Mouse (Mus musculus) olfactory bulb, adult 2 months (tissue): Measurements from ENCODE around the gene Rnf43. TPM values are rescaled to one million over a fixed set of nuclear protein-coding genes. Genes with fewer than 3 reads are reported as not detected.

Source experiments
- H3K27ac ChIP-seq: fragments of 200-500 bp; 2 replicates; pipeline ENCODE4 v1.5.1; 2012; ENCODE audit warnings: low read depth, low read length; ENCODE audit not compliant: insufficient read depth
- H3K4me1 ChIP-seq: fragments of 200-500 bp; 2 replicates; pipeline ENCODE4 v1.6.1; 2012; ENCODE audit warnings: low read length; ENCODE audit not compliant: control insufficient read depth, insufficient read depth
- H3K4me3 ChIP-seq: fragments of 200-500 bp; 2 replicates; pipeline ENCODE4 v1.5.1; 2012; ENCODE audit warnings: mild to moderate bottlenecking, low read depth, low read length, moderate library complexity; ENCODE audit not compliant: insufficient read depth
- CTCF ChIP-seq: fragments of 200-500 bp; IDR thresholded peaks from 2 replicates; pipeline ENCODE4 v1.5.1; 2012; ENCODE audit warnings: low read depth, mild to moderate bottlenecking, low read length, moderate library complexity; ENCODE audit not compliant: insufficient read depth
- POLR2A ChIP-seq: fragments of 200-500 bp; IDR thresholded peaks from 2 replicates; pipeline ENCODE4 v1.6.1; 2012; ENCODE audit warnings: mild to moderate bottlenecking, low read depth, low read length, moderate library complexity; ENCODE audit not compliant: insufficient read depth
- WGBS: fragments of 180-500 bp; shearing (Covaris S2); methylation state at CpG from one replicate; pipeline ENCODE4 v1.1.7; 2018; 5-methylcytosine and 5-hydroxymethylcytosine counted together
- polyA plus RNA-seq: library from polyadenylated mRNA; stranded (reverse); fragments of >200 nt; gene quantifications from 2 replicates; pipeline ENCODE4 v1.2.4, GENCODE M21; 2012; ENCODE audit warnings: low replicate concordance; ENCODE audit not compliant: missing spikeins, insufficient read depth, insufficient read length

Gene Rnf43
- polyA plus RNA-seq, 1 experiment, result not detected

GRCm38 (mm10) chr11:87682838-87683571 is 20.5 kb downstream of the Rnf43 start:
- Histone ChIP-seq H3K4me3 (no peak overlapping the region), H3K27ac (no peak overlapping the region), H3K4me1 (no peaks in the 10 kb centered on the region)
- TF ChIP-seq POLR2A (no peak), CTCF (no peak)
- 58% methylated on average over 13 of the region's 13 CpGs for WGBS

GRCm38 (mm10) chr11:87686407-87686806 is 23.9 kb downstream of the Rnf43 start:
- WGBS, result 60% methylated on average over 7 of the region's 7 CpGs
- no peak overlapping the region for H3K27ac ChIP-seq
- no peak overlapping the region for H3K4me3 ChIP-seq
- peaks cover 4% of the 10 kb centered on the region for H3K4me1 ChIP-seq
- TF ChIP-seq CTCF, result no peak
- TF ChIP-seq POLR2A, result no peak

GRCm38 (mm10) chr11:87687246-87688225 is 25.0 kb downstream of the Rnf43 start:
- WGBS, result 79% methylated on average over 15 of the region's 15 CpGs
- peaks cover 4% of the 10 kb centered on the region for H3K4me1 ChIP-seq
- no peak overlapping the region for H3K27ac ChIP-seq
- H3K4me3 ChIP-seq, result no peak overlapping the region
- TF ChIP-seq POLR2A (no peak), CTCF (no peak)

- 92% methylated on average over 11 of the region's 11 CpGs for WGBS
- TF ChIP-seq POLR2A (no peak), CTCF (no peak)
- no peak overlapping the region for H3K4me3 ChIP-seq
- H3K4me1 ChIP-seq, result peaks cover 4% of the 10 kb centered on the region
- H3K27ac ChIP-seq, result no peak overlapping the region
Observed at GRCm38 (mm10) chr11:87688478-87689203, 26.1 kb downstream of the Rnf43 start.

GRCm38 (mm10) chr11:87689402-87689808 is 26.9 kb downstream of the Rnf43 start:
- no peak for TF ChIP-seq CTCF
- TF ChIP-seq POLR2A, result no peak
- H3K4me3 ChIP-seq, result no peak overlapping the region
- 26% methylated on average over 7 of the region's 7 CpGs for WGBS
- peaks cover 4% of the 10 kb centered on the region for H3K4me1 ChIP-seq
- H3K27ac ChIP-seq, result no peak overlapping the region

GRCm38 (mm10) chr11:87690054-87690740 is 27.7 kb downstream of the Rnf43 start:
- H3K4me3 ChIP-seq, result no peak overlapping the region
- WGBS, result 85% methylated on average over 16 of the region's 16 CpGs
- no peak for TF ChIP-seq POLR2A
- no peak for TF ChIP-seq CTCF
- no peak overlapping the region for H3K27ac ChIP-seq
- peaks cover 4% of the 10 kb centered on the region for H3K4me1 ChIP-seq

- 87% methylated on average over 14 of the region's 14 CpGs for WGBS
- Histone ChIP-seq H3K4me3 (no peak overlapping the region), H3K27ac (no peak overlapping the region), H3K4me1 (no peaks in the 10 kb centered on the region)
- TF ChIP-seq POLR2A (no peak), CTCF (no peak)
Observed at GRCm38 (mm10) chr11:87697131-87697682, 34.7 kb downstream of the Rnf43 start.

GRCm38 (mm10) chr11:87698126-87698525 is 35.6 kb downstream of the Rnf43 start:
- Histone ChIP-seq H3K27ac (no peak overlapping the region), H3K4me1 (no peaks in the 10 kb centered on the region), H3K4me3 (no peak overlapping the region)
- no peak for TF ChIP-seq POLR2A
- no peak for TF ChIP-seq CTCF
- 86% methylated on average over 4 of the region's 4 CpGs for WGBS
